Comparison of ENCODE assay signal across 8 mouse cellular contexts in genomic region chr5:33589221-33589888, GRCm38 (mm10). TPM values are rescaled to one million over a fixed set of nuclear protein-coding genes. Genes with fewer than 3 reads are reported as not detected.
DNase-seq lines count a peak whose midpoint lies in the region; ATAC-seq lines count a peak whose summit lies in the region.

No protein-coding gene starts in this region.

- H3K9me3 ChIP-seq in forebrain, embryonic 12.5 days = no peaks in the 10 kb centered on the region

- no peaks in the 10 kb centered on the region for H3K36me3 ChIP-seq in forebrain, embryonic 12.5 days (replicated peaks)

- DNase-seq in MN1 (ENCODE audit: low spot score) = peak; percentile 78
- DNase-seq in c-Kit-positive CD71-positive TER-119-positive erythroid progenitor cells, embryonic 14.5 days (ENCODE audit: low spot score) = peak; percentile 67
- peak; percentile 84 for DNase-seq in heart, postnatal 4 days
- peak; percentile 71 to 75 for DNase-seq in layer of hippocampus, postnatal 36 days
- peak; percentile 55 for DNase-seq in right cerebral cortex, postnatal 25 days
- DNase-seq in yolk sac, embryonic 10.5 days (ENCODE audit: low spot score) = peak; percentile 50

- no peak overlapping the region for H3K4me2 ChIP-seq in forebrain, embryonic 12.5 days

- no peaks in the 10 kb centered on the region for H3K4me1 ChIP-seq in forebrain, embryonic 12.5 days

- no peak overlapping the region for H3K27ac ChIP-seq in forebrain, embryonic 12.5 days

- no peak overlapping the region for H3K4me3 ChIP-seq in forebrain, embryonic 12.5 days (replicated peaks)

- ATAC-seq in forebrain, embryonic 12.5 days (ENCODE audit: low FRiP score) = peak; percentile 57; the same call in 1 of the 2 replicates
- ATAC-seq in megakaryocyte-erythroid progenitor cell, adult 5-6 weeks (replicated peaks; ENCODE audit: low FRiP score, low TSS enrichment, poor library complexity, severe bottlenecking) = peak; percentile 84

- no peak overlapping the region for H3K9ac ChIP-seq in forebrain, embryonic 12.5 days

- WGBS in forebrain, embryonic 12.5 days = 67% methylated on average over 5 of the region's 5 CpGs

- peaks cover 28% of the 10 kb centered on the region for H3K27me3 ChIP-seq in forebrain, embryonic 12.5 days

RNA-seq across cellular contexts. Expression of gene Fam53a, which starts 40.1 kb away (rescaled TPM):
- polyA plus RNA-seq in forebrain, embryonic 12.5 days (2016; fragmentation: Nextera tagmentation; extraction: Ambion mirVana) = 55.0 and 57.4 TPM in 2 replicates
- total RNA-seq in heart, postnatal 4 days (2021) = 10 to 100 TPM; 27.3 to 31.4 TPM
- 10 to 100 TPM; 28.6 to 32.0 TPM for total RNA-seq in layer of hippocampus, postnatal 36 days (2021)
- 44.2 and 44.7 TPM in 2 replicates for total RNA-seq in megakaryocyte-erythroid progenitor cell, adult 5-6 weeks (2014; fragmentation: Nextera tagmentation)
- 14.6 and 21.7 TPM in 2 replicates for total RNA-seq in megakaryocyte-erythroid progenitor cell, adult 5-6 weeks (2017)

RNA-seq across cellular contexts. Expression of gene Gm9903, which starts 40.4 kb away (rescaled TPM):
- 0.46 and 0.51 TPM in 2 replicates for polyA plus RNA-seq in forebrain, embryonic 12.5 days (2016; fragmentation: Nextera tagmentation; extraction: Ambion mirVana)
- 1 to 10 TPM; 1.2 to 1.5 TPM for total RNA-seq in heart, postnatal 4 days (2021)
- total RNA-seq in layer of hippocampus, postnatal 36 days (2021) = 1 to 10 TPM in 1 of 2 experiments, under 1 TPM in 1; 0.70 to 1.3 TPM
- total RNA-seq in megakaryocyte-erythroid progenitor cell, adult 5-6 weeks (2014; fragmentation: Nextera tagmentation) = not detected in 2 replicates
- 0.69 TPM in 1 of 2 replicates, not detected in the other for total RNA-seq in megakaryocyte-erythroid progenitor cell, adult 5-6 weeks (2017)
